Mouse (Mus musculus) megakaryocyte, embryonic 14.5 days (primary cell): ENCODE results near the gene Gng10.

Experiments used
- FLI1 ChIP-seq: IDR thresholded peaks from 2 replicates; pipeline ENCODE4 v1.6.1; 2012; ENCODE audit warnings: low read length, inconsistent platforms, mixed read lengths
- GATA1 ChIP-seq: IDR thresholded peaks from 3 replicates; pipeline ENCODE4 v1.6.1; 2012; ENCODE audit warnings: mixed read lengths, low read length, inconsistent platforms, borderline replicate concordance

- TF ChIP-seq GATA1 = no peak
- no peak for TF ChIP-seq FLI1
Observed at GRCm38 (mm10) chr4:59043891-59044290, 9.0 kb downstream of the Gng10 start.
